Mouse (Mus musculus) embryonic facial prominence, embryonic 11.5 days (tissue): ENCODE measurements around the gene Alpi. TPM values are rescaled to one million over a fixed set of nuclear protein-coding genes. Genes with fewer than 3 reads are reported as not detected.

Experiments used
- ATAC-seq: fragments of 200-750 bp; cut with Nextera tagmentation; replicated peaks from 2 replicates; pipeline ENCODE4 v1.8.0; 2017; ENCODE audit warnings: low read depth; ENCODE audit not compliant: insufficient number of reproducible peaks, low FRiP score, low TSS enrichment
- DNase-seq: peaks from one replicate; pipeline ENCODE4 v3.0.0-alpha.2; 2015; ENCODE audit warnings: low spot score
- H3K27ac ChIP-seq: fragments of 300-500 bp; sonication (generic); replicated peaks from 2 replicates; pipeline ENCODE4 v1.5.1; 2014; ENCODE audit warnings: mild to moderate bottlenecking, low read depth, low read length, control low read depth
- H3K27me3 ChIP-seq: fragments of 300-500 bp; sonication (generic); 2 replicates; pipeline ENCODE4 v1.6.1; 2014; ENCODE audit warnings: mild to moderate bottlenecking, low read length, moderate library complexity, mixed read lengths; ENCODE audit not compliant: control insufficient read depth, insufficient read depth
- H3K36me3 ChIP-seq: fragments of 300-500 bp; sonication (generic); replicated peaks from 2 replicates; pipeline ENCODE4 v1.6.1; 2014; ENCODE audit warnings: low read depth, mild to moderate bottlenecking, low read length, moderate library complexity, mixed read lengths; ENCODE audit not compliant: control insufficient read depth, insufficient read depth
- H3K4me1 ChIP-seq: fragments of 300-500 bp; sonication (generic); 2 replicates; pipeline ENCODE4 v1.6.1; 2014; ENCODE audit warnings: low read length, mixed read lengths; ENCODE audit not compliant: control insufficient read depth, insufficient read depth
- H3K4me2 ChIP-seq: fragments of 300-500 bp; sonication (generic); 2 replicates; pipeline ENCODE4 v1.6.1; 2014; ENCODE audit warnings: low read depth, mild to moderate bottlenecking, control low read depth, low read length, moderate library complexity
- H3K4me3 ChIP-seq: fragments of 300-500 bp; sonication (generic); 2 replicates; pipeline ENCODE4 v1.5.1; 2014; ENCODE audit warnings: low read depth, low read length, control low read depth
- H3K9ac ChIP-seq: fragments of 300-500 bp; sonication (generic); replicated peaks from 2 replicates; pipeline ENCODE4 v1.6.1; 2014; ENCODE audit warnings: mild to moderate bottlenecking, control low read depth, low read length
- H3K9me3 ChIP-seq: fragments of 300-500 bp; sonication (generic); replicated peaks from 2 replicates; pipeline ENCODE4 v1.6.1; 2016; ENCODE audit warnings: mild to moderate bottlenecking, low read length, inconsistent platforms, mixed read lengths; ENCODE audit not compliant: control insufficient read depth
- WGBS: fragments of 180-500 bp; shearing (Covaris S2); extraction: QIAGEN DNeasy Blood & Tissue Kit; methylation state at CpG from one replicate; pipeline ENCODE4 v1.1.7; 2014; 5-methylcytosine and 5-hydroxymethylcytosine counted together
- polyA plus RNA-seq: library from polyadenylated mRNA; unstranded; fragments of >200 nt; fragmentation: Nextera tagmentation; extraction: Ambion mirVana; gene quantifications from 2 replicates; pipeline ENCODE4 v1.2.1, GENCODE M21; 2014

Gene Alpi
- polyA plus RNA-seq, result not detected in 2 replicates

DNA sequence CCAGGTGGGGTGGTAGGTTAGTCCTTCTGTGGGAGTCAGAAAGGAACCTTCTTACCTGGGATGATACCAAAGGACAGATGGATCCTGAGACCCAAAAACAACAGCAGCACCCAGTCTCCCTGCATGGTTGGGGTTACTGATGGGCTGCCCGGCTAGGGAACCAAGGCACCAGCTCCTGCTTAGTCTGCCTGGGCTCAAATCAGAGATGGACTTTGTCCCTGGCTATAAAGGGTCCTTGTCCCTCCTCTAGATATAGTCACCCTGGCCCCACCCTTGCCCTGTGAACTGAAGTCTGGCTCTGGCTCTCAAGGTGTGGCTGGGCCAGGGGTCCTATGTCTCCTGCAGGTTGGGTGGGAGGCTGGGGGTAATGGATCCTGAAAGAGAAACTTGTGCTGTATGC, at the start of gene Alpi:
Alpi (minus strand) TSS at position 196 of the 400 bp plus-strand sequence.
- no peak for ATAC-seq
- no peaks in the 10 kb centered on the region for H3K9me3 ChIP-seq
- no peak for DNase-seq
- no peak within 1 kb of the TSS for H3K4me2 ChIP-seq
- no peak within 1 kb of the TSS for H3K4me3 ChIP-seq
- WGBS, result 92% methylated on average over 1 of the region's 1 CpGs
- no peak within 1 kb of the TSS for H3K9ac ChIP-seq
- H3K4me1 ChIP-seq, result no peaks in the 10 kb centered on the region
- H3K27ac ChIP-seq, result no peak within 1 kb of the TSS
- peaks cover 4% of the 10 kb centered on the region; the same call in 1 of the 2 replicates for H3K27me3 ChIP-seq
- no peaks in the 10 kb centered on the region for H3K36me3 ChIP-seq

DNA sequence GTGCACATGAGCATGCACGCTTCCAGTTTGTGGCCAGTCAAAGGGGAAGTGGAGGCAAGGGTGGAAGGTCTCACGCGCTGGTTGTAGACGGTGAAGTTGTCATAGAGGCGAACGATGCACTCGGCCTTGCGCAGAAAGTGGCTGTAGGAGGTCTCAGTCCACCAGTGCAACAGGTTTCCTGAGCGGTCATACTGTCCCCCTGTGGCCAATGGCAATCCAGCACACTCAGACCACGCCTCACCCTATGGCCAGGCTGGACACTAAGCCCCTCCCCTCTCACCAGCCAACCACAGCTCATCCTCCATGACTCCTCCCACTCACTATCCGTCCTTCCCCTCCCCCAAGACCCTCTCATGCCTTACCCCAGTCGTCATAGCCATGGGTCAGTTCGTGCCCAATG, 48.0 kb upstream of the Alpi start:
- no peak overlapping the region for H3K4me2 ChIP-seq
- H3K4me3 ChIP-seq, result no peak overlapping the region
- peaks cover 32% of the 10 kb centered on the region for H3K27me3 ChIP-seq
- H3K9ac ChIP-seq, result no peak overlapping the region
- WGBS, result 27% methylated on average over 13 of the region's 13 CpGs
- no peaks in the 10 kb centered on the region for H3K36me3 ChIP-seq
- no peaks in the 10 kb centered on the region for H3K4me1 ChIP-seq
- H3K27ac ChIP-seq, result no peak overlapping the region
- no peak for ATAC-seq
- no peak for DNase-seq
- no peaks in the 10 kb centered on the region for H3K9me3 ChIP-seq

DNA sequence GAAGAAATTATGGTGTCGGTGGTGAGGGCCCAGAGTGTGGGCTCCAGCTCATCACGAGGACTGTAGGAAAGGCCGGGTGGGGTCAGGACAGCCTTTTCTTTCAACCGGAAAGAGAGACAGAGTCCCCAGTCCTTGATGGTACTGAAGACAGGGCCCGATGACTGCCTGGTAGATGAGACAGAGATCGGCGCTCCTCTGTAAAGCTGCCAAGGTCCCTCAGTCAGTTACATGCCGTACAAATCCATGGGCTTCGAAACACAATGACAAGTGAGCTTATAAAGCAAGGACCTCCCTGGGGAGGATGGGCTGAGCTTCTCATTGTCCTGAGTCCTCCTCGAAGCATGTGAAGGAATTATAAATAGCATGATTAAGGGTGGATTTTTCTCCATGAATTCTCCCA, 41.7 kb upstream of the Alpi start:
- H3K27me3 ChIP-seq, result no peaks in the 10 kb centered on the region
- 82% methylated on average over 10 of the region's 10 CpGs for WGBS

DNA sequence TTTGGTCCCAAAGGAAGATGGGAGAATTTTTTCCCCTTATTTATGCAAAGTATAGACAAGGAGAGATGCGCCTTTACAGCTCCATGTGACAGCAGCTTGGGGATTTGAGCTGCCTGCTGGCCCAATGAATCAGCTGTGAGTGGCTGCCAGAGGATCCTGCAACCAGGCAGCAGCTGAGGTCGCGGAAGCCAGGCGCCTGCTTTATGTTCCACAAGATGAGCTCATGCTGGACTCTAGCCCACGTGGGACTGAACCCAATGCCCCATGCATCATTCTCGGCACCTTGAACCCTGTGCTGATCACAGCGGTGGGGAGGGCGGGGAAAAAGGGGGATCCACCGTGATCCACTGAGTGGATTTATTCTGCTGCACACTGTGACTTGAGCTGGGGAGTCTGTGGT, 41.0 kb upstream of the Alpi start:
- Histone ChIP-seq H3K4me1 (no peaks in the 10 kb centered on the region), H3K36me3 (no peaks in the 10 kb centered on the region), H3K27ac (no peak overlapping the region), H3K9ac (no peak overlapping the region), H3K9me3 (no peaks in the 10 kb centered on the region), H3K27me3 (no peaks in the 10 kb centered on the region), H3K4me2 (no peak overlapping the region), H3K4me3 (no peak overlapping the region)
- DNase-seq (no peak), ATAC-seq (0 out of 2 replicates have a peak, but pooled peaks have one; percentile 23)
- WGBS, result 73% methylated on average over 9 of the region's 9 CpGs

More for the DNA sequence above, 41.7 kb upstream of the Alpi start:
- ATAC-seq (no peak), DNase-seq (no peak)
- Histone ChIP-seq H3K9me3 (no peaks in the 10 kb centered on the region), H3K36me3 (no peaks in the 10 kb centered on the region), H3K9ac (no peak overlapping the region), H3K27ac (no peak overlapping the region), H3K4me2 (no peak overlapping the region), H3K4me3 (no peak overlapping the region), H3K4me1 (no peaks in the 10 kb centered on the region)

DNA sequence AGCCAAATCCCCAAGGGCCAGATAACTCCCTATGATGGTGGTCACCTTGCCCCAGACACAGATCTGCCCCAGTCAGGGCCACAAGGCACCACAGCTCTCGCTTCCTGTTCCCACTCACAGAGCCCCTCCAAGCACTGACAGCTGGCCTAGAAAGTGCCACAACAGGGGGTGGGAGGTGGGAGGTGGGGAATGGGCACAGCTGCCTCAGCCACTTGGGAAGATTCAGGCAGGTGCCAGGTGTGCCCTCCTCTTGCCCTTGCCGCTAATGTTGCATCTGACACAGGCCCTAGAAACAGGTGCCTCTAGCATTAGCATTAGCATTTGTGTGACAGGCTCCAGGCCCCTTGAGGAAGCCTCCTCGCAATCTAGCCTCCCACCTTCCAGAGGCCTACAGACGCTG, 40.1 kb upstream of the Alpi start:
- no peaks in the 10 kb centered on the region for H3K27me3 ChIP-seq
- no peaks in the 10 kb centered on the region for H3K4me1 ChIP-seq
- no peaks in the 10 kb centered on the region for H3K9me3 ChIP-seq
- no peak for ATAC-seq
- H3K4me3 ChIP-seq, result no peak overlapping the region
- no peak overlapping the region for H3K9ac ChIP-seq
- H3K36me3 ChIP-seq, result no peaks in the 10 kb centered on the region
- no peak overlapping the region for H3K27ac ChIP-seq
- 82% methylated on average over 4 of the region's 4 CpGs for WGBS
- no peak overlapping the region for H3K4me2 ChIP-seq
- DNase-seq, result no peak

DNA sequence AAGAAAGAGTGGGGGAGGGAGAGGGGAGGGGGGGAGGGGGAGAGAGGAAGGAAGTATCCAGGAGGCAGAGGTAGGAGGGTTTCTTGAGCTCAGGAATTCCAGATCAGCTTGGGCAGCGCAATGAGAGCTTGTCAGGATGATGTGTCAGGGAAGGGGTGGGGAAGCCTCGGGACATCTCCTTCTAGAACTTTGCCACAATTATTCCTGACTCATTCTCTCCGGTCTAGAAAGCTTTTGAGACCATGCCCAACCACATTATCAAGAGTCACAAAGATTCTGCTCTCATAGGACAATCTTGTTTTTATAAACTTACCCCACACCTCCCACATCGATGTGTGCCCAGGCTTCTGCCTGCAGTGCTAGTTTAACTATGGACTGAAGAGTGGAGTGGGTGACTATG, 30.4 kb upstream of the Alpi start:
- 78% methylated on average over 4 of the region's 4 CpGs for WGBS
- Histone ChIP-seq H3K4me3 (no peak overlapping the region), H3K36me3 (no peaks in the 10 kb centered on the region), H3K4me2 (no peak overlapping the region), H3K4me1 (no peaks in the 10 kb centered on the region), H3K9me3 (no peaks in the 10 kb centered on the region), H3K27me3 (peaks cover 17% of the 10 kb centered on the region), H3K27ac (no peak overlapping the region), H3K9ac (no peak overlapping the region)
- no peak for DNase-seq
- no peak for ATAC-seq

DNA sequence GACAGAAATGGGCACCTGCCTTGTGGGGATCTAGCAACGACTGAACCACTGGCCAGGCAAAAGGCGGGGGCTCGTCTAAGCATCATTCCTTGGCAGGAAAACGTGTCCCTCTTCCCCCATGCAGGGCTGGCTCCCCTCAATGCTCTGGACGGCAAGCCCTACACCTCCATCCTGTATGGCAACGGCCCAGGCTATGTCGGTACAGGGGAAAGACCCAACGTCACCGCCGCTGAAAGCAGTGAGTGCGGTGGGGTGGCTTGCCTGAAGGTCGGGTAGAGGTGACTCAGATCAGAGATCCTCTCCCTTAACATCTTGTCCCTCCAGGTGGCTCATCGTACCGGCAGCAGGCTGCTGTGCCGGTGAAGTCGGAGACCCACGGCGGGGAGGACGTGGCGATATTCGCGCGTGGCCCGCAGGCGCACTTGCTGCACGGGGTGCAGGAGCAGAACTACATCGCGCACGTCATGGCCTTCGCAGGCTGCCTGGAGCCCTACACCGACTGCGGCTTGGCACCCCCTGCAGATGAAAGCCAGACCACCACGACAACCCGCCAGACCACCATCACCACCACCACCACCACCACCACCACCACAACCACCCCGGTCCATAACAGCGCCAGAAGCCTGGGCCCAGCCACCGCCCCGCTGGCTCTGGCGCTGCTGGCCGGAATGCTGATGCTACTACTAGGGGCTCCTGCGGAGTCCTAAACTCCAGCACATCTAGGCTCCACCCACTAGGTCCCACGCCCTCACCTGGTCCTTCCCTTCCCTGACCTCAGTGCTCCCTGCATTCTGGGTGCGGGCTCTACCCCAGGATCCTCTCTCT, 26.0 kb upstream of the Alpi start:
- peak overlapping the region; percentile 16 for H3K4me2 ChIP-seq
- H3K4me3 ChIP-seq, result peak overlapping the region; percentile 10; the same call in 1 of the 2 replicates
- no peaks in the 10 kb centered on the region for H3K4me1 ChIP-seq
- H3K27me3 ChIP-seq, result peaks cover 22% of the 10 kb centered on the region
- H3K9me3 ChIP-seq, result no peaks in the 10 kb centered on the region
- H3K9ac ChIP-seq, result 0 out of 2 replicates have a peak overlapping the region, but pooled peaks have one; percentile 13
- no peaks in the 10 kb centered on the region for H3K36me3 ChIP-seq
- DNase-seq, result no peak
- no peak for ATAC-seq
- 9% methylated on average over 43 of the region's 43 CpGs for WGBS
- H3K27ac ChIP-seq, result no peak overlapping the region

DNA sequence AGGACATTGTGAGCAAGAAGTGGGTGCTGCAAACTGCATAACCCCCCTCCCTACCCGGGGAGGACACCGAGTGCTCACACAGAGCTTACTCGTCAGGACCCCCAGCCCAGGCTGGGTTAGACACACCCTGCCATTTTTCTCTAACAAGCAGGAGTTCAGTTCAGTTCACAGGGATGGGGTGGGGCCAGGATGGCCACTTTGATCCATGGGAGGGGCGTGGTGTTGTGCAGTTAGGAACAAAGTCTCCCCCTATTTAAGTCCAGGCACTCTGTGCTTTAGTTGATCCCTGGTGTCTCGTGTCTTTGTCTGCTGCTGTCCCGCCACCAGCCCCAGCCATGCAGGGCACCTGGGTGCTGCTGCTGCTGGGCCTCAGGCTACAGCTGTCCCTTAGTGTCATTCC, 23.3 kb upstream of the Alpi start, which contains the start of gene Akp3:
Akp3 (plus strand) TSS at position 301 of the 400 bp plus-strand sequence.
- H3K9me3 ChIP-seq, result no peaks in the 10 kb centered on the region
- H3K4me2 ChIP-seq, result no peak within 1 kb of the TSS
- no peak within 1 kb of the TSS for H3K9ac ChIP-seq
- H3K27ac ChIP-seq, result no peak within 1 kb of the TSS
- H3K36me3 ChIP-seq, result no peaks in the 10 kb centered on the region
- DNase-seq (no peak), ATAC-seq (no peak)
- WGBS, result 81% methylated on average over 6 of the region's 6 CpGs
- no peaks in the 10 kb centered on the region for H3K4me1 ChIP-seq
- no peak within 1 kb of the TSS for H3K4me3 ChIP-seq
- peaks cover 22% of the 10 kb centered on the region for H3K27me3 ChIP-seq
